Mouse (Mus musculus) sigmoid colon, adult 10 weeks (tissue): Measurements from ENCODE around the gene Adra1b. TPM values are rescaled to one million over a fixed set of nuclear protein-coding genes. Genes with fewer than 3 reads are reported as not detected.

ENCODE experiments used
- polyA plus RNA-seq: library from polyadenylated mRNA; stranded (reverse); fragments of 350-450 nt; fragmentation: Illumina TruSeq; extraction: RNeasy Lipid Tissue Mini Kit (QIAGEN cat#74804); gene quantifications from one replicate; pipeline ENCODE4 v1.2.3, GENCODE M21; 2014; ENCODE audit warnings: low read depth, low replicate concordance

Adra1b gene
- polyA plus RNA-seq: not detected

GRCm38 (mm10) chr11:43901051-43901654 is at the start of gene Adra1b:
TSS of gene Adra1b (minus strand) at chr11:43901210.

GRCm38 (mm10) chr11:43747233-43748226 is 153.5 kb downstream of the Adra1b start, which contains the start of gene Ttc1:
TSS of gene Ttc1 (minus strand) at chr11:43748008.

Other genes starting within 250 kb of the Adra1b start
- 67.2 TPM for gene Pwwp2a, start 219.2 kb downstream of the Adra1b start, polyA plus RNA-seq
- 62.1 TPM for gene Ttc1, start 153.2 kb downstream of the Adra1b start, polyA plus RNA-seq